Mouse (Mus musculus) thymus, adult 2 months (tissue): ENCODE measurements around the gene Dennd2c.

Source experiments
- CTCF ChIP-seq: fragments of 200-500 bp; IDR thresholded peaks from 2 replicates; pipeline ENCODE4 v1.5.1; 2012; ENCODE audit warnings: mild to moderate bottlenecking, control low read depth, low read length, moderate library complexity, borderline replicate concordance; ENCODE audit not compliant: control insufficient read depth, poor library complexity, insufficient read depth; ENCODE audit errors: extremely low read depth
- POLR2A ChIP-seq: fragments of 200-500 bp; IDR thresholded peaks from 2 replicates; pipeline ENCODE4 v1.6.1; 2012; ENCODE audit warnings: mild to moderate bottlenecking, low read length, control low read depth, moderate library complexity; ENCODE audit not compliant: control insufficient read depth, poor library complexity, insufficient read depth; ENCODE audit errors: extremely low read depth

- TF ChIP-seq CTCF = no peak
- no peak for TF ChIP-seq POLR2A
Measured at GRCm38 (mm10) chr3:103193186-103193585, 90.8 kb downstream of the Dennd2c start.
